Mouse (Mus musculus): ENCODE results near the gene Med13. TPM values are rescaled to one million over a fixed set of nuclear protein-coding genes. Genes with fewer than 3 reads are reported as not detected.

Med13 gene
- polyA plus RNA-seq (2015; fragmentation: Nextera tagmentation; extraction: Ambion mirVana) = 3.5 and 4.6 TPM in 2 replicates

DNA sequence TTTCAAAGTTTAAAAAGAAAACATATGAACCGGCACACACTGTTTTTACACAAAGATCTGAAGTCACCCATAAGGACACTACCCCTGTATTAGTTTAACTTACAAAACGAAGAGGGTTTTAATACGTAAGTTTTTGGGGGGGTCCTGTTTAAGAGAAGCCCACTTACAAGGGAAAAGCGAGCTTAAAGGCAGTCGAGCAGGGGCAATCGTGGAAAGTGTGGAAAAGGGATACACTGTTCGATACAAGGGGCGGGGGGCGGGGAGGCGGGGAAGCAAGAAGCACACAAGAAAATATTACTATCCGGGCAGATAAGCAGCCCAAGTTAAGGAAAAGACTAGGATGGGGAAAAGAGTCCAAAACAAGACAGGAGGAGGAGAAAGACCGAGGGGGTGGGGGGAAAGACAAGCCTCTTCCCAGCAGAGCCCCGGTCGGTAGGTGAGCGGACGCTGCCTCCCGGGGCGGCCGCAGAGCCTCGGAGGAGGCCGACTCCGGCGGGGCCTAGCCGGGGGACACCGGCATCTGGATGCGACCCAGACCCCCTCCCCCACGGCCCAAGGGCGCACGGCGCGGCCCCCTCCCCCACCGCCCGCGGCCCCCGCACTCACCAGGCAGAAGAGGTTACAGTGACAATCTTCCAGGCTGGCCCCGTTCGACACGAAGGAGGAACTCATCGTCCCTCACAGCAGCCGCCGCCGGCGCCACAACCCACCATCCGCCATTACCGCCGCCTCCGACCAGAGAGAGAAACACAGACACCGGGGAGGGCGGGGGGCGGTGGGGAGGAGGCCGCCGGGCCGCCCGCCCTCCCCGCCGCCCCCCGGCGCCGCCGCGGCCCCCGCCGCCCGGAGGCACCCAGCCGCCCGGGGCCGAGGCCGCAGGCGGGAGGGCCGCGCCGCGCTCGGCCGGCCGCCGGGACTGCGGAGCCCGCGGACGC is at the start of gene Med13:
TSS of gene Med13 (minus strand) at position 749 of the 935 bp plus-strand sequence.

DNA sequence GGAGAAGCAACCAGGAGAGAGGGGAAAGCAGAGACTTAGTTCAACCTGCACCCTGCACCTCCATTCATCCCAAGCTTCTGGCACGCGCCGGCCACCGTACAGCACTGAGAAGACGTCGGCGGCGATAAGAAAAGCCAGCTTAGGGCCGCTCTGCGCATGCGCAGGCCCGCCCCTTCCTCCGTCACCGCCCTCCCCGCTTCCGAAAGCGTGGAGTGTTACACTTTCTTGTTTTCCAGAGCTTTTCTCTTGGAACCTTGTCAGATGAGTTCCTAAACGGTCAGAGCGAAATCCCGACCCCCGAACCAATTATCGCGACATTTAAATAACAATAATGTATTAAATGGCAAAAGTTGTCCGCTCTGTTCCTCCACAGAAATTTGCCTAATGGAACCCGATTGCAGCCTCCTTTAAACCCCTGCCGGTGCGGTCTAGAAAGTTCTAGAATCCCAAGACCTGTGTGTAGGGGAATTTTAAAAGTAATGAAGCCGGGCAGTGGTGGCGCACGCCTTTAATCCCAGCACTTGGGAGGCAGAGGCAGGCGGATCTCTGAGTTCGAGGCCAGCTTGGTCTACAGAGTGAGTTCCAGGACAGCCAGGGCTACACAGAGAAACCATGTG is 99.8 kb downstream of the Med13 start, which contains the start of gene Ints2:
TSS of gene Ints2 (minus strand) at position 116 of the 617 bp plus-strand sequence.

Other genes with a start within 250 kb of the Med13 start
- 2.9 and 4.0 TPM in 2 replicates for gene Brip1, start 156.4 kb downstream of the Med13 start, polyA plus RNA-seq (2015; fragmentation: Nextera tagmentation; extraction: Ambion mirVana)
- 26.0 and 31.7 TPM in 2 replicates for gene Ints2, start 100.0 kb downstream of the Med13 start, polyA plus RNA-seq (2015; fragmentation: Nextera tagmentation; extraction: Ambion mirVana)
- gene Rnft1, start 127.1 kb upstream of the Med13 start, polyA plus RNA-seq (2015; fragmentation: Nextera tagmentation; extraction: Ambion mirVana) = 71.0 and 91.2 TPM in 2 replicates
- gene Rps6kb1, start 187.2 kb upstream of the Med13 start, polyA plus RNA-seq (2015; fragmentation: Nextera tagmentation; extraction: Ambion mirVana) = 34.5 and 47.3 TPM in 2 replicates
- 6.0 and 6.2 TPM in 2 replicates for gene Tubd1, start 187.4 kb upstream of the Med13 start, polyA plus RNA-seq (2015; fragmentation: Nextera tagmentation; extraction: Ambion mirVana)

Data from urinary bladder, postnatal 0 days (tissue).